Mouse (Mus musculus) hindlimb bud, embryonic 11.5 days (tissue): ENCODE measurements at regions not wholly inside any gene's neighbourhood (a gene's known extent, or its start where the extent isn't known, plus 50 kb on each side); places are given as distances from the start of the nearest gene placed in this dataset.

Experiments
- DNase-seq: peaks from one replicate; pipeline ENCODE4 v3.0.0-alpha.2; 2012; ENCODE audit warnings: low read depth, low spot score; ENCODE audit errors: extremely low spot score

DNA sequence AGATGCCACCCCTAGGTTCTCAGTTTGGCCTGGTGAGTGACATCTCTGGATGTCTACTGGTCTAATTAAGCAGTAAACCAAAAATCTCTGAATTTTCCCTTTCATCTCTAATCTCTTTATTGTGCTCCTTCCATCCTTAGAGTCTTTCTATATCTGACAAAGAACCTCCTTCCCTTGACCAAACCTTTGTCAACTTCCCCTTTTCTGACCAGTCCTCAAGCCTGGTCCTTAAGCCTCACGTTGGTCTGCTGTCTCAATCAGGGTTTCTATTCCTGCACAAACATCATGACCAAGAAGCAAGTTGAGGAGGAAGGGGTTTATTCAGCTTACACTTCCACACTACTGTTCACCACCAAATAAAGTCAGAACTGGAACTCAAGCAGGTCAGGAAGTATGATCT lies 116.4 kb upstream of the Tab2 start:
- no peak for DNase-seq

DNA sequence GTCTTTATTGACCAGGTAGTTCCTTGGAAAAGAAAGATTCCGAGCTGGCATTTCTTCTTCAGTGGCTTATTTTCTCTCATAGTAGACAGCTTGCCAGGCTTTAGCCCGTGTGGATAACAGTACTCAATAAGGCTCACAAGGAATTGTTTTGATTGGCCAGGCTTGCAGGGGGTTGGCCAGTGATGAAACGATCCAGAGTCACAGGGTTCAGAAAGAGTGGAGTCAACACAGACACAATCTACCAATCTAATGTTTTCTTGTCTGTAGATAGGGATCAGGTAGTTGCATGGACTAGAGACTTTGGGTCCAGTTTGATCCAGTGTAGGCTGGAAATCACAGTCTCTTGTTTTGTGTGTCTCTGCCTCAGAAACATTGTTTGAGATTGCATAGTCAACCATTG lies 115.8 kb upstream of the Tab2 start:
- no peak for DNase-seq

DNA sequence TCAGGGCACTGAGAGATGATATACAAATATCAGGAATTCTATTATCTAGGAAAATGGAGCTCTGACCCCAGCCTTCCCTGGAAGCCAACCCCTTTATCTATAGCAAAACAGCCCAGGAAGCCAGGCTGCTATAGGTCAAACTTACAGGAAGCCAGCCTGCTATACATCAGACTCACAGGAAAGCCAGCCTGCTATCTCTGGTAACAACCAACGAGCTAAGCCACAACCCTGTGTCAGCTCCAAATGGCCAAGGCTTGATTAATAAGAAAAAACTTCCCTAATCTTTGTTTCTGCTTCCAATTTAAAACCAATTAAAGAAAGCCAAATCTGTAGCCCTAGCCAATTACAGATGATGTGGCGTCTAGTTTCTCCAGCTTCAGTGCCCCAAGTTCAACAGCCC lies 114.4 kb upstream of the Tab2 start:
- DNase-seq: peak; percentile 16

DNA sequence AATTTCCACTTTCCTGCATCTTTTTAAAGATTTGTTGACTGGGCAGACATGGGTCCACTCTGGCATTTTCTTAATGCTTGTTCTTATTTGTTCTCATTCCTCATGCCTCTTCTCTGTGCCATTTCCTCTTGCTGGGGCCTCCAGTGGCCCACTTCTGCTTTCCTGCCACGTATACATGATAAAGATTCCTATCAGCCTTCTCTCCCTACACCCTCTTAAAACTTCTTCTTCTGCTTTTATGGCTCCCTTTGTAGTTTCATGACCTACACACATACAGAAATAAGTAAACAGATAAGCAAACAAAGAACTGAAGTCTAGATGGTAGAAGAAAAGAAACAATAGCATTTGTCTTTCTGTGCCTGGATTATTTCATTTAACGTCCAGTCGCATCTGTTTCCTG lies 110.9 kb upstream of the Tab2 start:
- DNase-seq: no peak

DNA sequence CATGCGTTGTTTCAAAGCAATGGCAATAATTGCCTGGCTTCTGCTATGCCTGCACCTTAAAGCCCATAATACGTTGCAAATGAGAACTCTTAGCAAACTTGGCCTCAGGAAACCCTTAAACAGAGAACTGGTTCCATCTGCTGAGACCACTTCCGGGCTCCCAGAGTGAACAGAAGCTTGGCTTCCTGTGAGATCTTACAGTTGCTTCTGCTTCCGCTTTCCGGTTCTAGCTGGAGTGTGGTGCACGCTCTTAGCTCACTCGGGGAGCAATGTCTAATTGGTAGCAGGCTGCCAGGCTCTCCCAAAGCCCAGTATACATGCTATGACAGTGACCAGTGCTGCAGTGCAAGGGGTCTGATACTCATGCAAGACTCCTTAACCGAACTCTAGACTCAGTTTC lies 109.7 kb upstream of the Tab2 start:
- DNase-seq: no peak

DNA sequence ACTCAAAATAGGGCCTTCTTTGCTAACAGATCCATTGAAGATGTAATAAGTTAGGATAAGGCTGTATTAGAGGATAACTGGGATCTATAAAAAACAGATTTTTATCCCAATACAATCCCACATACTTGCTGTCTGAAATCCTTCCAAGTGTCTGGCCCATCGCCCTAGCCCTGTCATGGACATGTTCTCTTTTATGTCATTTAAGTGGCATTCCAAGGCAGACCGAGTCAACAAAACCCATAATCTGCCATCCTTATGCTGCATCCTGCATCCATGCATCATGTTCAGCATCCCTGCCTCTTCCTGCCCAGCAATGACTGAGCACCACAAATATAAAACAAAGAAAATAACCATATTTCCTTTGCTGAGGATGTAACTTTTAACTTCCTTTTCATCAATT lies 108.3 kb upstream of the Tab2 start:
- DNase-seq: no peak

DNA sequence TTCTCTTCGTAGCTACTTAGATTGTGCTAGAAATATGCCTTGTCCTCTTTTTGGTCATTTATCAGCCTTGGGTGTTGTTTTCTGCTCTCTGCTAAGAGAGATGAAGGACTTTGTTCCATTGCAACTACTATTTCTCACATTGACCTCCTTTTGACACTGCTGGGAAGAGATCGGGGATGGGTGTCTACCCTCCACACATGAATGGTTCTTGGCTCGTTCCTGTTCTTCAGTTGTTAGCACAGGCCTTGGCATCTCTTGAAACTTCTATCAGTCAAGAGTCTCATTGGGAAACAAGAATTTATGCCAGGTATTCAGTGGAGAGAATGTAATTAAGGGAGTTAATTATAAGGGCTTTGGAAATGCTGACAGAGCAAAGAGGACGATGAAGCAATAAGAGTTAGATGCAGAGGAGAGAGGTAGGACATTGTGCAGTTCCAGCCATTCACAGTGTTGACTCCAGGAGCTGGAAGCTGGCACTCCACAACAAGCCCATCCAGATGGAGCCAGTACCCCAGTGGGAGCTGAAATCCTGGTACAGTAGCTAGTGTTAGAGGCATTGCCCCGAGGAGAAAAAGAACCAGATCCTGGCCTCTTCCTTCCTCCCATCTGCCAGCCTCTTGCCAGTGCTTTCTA lies 107.5 kb upstream of the Tab2 start:
- DNase-seq: no peak

DNA sequence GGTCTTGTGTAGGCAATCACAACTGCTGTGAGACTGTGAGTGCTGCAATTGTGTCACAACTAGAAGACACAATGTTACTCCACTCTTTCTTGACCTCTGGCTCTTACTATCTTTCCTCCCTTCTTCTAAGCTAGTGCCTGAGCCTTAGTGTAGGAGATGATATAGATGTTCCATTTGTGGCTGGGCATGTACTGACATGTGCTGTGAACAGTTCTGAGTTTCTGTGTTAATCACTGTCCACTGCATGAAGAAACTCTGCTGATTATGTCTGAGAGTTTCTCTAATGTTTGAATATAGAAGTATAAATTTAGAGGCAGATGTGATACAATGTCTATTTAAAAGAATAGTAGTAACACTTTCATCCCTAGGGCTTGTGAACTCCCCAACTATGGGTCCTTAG lies 105.0 kb upstream of the Tab2 start:
- no peak for DNase-seq

DNA sequence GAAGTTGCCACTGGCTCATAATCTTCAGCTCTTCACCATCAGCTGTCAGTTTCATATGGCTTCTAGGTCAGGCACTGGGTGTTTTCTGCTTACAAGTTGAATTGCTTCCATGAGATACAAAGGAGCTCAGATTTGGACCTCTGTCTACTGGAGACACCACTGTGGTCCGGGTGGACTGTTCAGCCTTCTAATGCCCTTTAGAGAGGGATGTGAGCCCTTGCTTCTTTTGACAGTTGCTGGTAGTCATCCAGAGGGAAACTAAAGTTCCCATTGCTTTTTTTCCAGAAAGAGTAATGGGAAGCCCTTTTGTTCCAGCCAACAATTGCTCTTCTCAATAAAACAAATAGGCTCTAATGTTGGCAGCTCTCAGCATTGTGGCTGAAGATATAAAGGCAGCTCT lies 103.7 kb upstream of the Tab2 start:
- no peak for DNase-seq

DNA sequence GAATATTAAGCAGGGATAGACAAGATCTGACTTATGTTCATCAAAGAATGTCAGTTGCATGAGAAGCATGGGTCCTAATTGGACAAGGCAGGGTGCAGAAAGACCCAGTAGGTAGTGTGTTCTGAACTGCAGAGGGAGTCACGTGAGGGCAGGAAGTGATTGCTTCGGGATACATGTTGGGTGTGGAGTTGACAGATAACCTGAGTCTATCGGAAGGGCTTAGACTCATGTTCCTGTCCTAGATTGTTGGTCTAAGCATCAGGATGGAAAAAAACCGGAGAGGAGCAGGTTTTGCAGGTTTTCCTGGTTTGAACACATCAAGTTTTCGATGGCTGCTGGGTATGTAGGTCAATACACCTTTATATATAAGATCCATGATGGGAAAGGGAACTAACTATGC lies 101.8 kb upstream of the Tab2 start:
- DNase-seq: no peak

DNA sequence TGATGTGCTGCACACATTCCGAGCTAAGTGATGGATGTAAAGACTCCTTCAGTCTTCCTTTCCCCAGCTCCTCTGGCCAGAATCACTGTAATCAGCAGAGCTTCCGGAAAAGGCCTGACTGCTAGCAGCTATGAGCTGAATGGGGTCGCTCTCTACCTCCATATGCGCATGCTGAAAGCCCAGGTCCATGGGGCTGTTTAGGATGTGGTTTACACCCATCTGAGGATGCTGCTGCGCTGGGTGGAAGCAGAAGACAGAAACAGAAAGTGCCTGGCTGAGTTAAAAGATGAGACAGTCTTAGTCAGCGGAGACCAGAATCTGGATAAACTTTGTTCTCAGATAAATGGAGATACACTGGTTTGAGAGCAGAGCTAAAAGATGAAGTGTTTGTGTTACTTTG lies 99.3 kb upstream of the Tab2 start:
- no peak for DNase-seq

DNA sequence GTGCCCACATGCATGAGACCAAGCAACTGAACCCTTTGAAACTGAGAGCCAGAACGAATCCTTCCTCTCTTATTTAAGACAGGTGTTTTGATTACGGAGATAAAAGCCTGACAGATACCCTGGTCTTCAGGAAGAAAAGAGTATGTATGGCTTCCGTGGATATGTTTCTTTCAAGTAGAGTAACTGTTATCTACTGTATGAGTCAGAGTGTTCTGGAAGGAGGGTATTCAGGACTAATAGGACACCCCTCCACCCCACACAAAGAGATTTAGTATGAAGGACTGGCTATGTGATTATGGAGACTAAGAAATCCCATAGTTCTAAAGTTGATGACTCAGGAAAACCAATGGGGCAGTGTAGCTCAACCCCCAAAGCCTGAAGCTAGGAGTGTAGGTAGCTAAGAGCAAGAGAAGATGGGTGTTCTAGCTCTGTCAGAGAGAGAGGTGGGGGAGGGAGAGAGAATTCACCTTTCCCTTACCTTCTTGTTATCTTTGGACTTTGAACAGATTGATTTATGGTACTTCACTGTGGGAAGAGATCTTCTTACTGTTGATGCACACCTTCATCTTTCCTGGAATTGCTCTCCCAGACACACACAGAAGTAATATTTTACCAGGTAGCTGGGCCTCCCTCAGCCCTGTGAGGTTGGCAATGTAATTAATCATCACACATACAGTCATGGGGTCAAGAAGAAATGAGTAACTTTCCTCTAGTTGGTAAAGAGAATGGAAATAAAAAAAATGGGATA lies 87.6 kb upstream of the Tab2 start:
- no peak for DNase-seq

DNA sequence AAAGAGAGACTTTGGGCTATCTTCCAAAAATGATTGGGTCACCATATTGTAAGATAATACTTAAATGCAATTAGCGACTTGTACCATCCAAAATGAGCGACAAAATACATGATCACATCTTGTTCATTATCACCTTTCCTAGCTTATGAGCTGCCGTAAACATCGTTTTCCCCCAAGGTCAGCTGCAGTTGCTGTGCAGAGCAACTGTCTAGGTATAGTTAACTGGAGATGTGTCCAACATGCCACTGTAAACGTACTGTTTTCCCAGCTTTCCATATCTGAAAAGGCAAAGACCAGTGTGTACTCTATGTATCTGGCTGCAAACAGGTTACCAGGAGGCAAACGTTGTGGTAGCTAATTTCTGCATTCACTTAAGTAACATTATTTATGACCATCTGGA lies 86.3 kb upstream of the Tab2 start:
- DNase-seq: no peak

DNA sequence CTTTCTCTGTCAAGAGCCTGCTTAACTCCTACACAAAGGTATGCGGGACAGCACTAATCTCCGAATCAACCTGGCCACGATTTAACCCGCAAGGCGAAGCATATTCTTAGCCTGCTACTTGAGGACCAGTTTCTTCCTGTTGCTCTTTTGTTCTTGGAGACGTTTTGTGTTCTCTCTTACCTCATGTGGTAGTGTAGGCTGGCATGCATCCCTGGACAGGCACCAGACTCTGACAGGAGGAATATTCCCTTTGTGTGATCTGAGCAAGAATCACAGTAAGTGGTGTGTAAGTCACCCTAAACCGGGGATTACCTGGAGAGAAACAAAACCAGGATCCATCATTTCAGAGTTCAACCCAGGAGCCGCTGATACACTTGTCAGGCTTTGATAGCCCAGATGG lies 85.8 kb upstream of the Tab2 start:
- no peak for DNase-seq

DNA sequence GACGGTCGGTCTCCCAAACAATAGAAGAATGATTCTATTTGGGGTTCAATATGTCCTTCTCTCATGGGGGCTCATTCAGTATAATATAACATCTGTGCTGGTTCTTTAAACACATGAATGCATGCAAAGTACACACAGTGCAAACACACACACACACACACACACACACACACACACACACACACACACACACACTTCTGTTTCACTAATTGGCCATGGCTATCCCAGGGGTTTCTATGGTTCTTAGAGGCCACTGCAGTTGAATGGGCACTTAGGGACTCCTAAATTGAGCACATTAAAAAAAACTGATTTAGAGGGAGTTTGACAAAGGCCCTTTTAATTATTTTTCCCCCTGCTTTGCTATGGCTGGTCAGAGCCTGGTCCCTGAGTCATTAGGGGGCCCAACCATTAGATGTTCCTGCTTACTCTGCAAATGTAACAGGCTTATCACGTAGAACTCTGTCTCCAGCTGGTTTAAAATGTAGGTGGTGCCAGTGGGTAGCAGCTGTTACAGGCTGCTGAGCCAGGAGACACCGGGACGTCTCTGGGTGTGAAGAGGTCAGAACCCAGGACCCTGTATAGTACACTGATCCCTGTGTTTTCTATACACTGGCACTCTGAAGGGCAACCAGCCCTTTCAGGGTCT lies 82.1 kb upstream of the Tab2 start:
- no peak for DNase-seq

DNA sequence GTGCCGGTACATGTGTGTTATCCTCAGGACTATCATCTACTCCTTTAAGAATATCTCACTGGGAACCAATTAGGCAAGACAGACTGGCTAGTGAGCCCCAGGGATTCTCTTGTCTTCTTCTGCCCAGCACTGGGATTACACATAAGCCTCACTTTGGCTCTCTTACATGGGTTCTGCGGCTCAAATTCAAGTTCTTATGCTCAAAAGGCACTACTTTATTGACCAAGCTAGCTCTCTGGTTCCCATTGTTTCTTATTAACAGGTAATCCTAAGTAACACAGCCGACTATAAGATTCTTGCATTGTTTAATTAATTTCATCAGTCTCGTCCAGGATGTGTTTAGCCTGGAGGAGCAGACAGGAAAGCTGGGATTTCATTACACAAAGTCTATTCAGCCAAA lies 80.3 kb upstream of the Tab2 start:
- DNase-seq: no peak

DNA sequence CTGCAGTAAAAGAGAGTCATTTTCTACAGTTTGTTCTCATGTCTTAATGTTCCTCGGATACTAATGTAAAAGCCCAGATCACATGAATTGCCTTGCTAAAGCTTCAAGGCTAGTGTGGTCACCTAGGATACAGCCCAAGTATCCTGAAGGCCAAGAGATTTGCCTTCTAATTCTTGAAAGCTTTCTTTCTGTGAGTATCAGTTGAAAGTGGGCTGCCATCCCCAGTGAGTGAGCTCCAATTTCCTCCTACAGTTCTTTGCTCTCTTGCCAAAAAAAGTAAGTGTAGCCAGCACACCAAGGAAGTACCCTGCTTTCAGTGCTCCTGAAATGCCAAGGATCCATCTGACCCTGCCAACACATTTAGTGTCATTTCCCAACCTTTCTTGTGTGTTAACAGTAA lies 79.3 kb upstream of the Tab2 start:
- no peak for DNase-seq

DNA sequence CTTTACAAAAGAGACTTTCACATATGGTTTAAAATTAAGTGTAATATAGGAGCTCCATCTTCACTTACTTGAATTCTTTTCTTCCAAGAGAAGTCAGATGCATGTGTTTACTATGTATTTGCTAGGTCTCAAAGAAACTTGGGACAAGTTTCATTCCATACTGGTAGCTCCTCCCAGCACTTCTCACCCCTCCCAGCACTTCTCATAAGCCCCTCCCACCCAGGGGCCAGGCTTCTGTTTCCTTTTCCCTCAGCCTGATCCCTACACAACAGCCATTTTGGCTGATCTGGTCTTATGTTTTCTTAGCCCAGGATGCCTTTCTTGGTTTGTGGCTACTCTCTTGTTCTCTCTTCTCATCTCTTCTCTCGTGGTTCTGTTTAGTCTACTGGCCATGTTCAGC lies 76.2 kb upstream of the Tab2 start:
- DNase-seq: no peak

DNA sequence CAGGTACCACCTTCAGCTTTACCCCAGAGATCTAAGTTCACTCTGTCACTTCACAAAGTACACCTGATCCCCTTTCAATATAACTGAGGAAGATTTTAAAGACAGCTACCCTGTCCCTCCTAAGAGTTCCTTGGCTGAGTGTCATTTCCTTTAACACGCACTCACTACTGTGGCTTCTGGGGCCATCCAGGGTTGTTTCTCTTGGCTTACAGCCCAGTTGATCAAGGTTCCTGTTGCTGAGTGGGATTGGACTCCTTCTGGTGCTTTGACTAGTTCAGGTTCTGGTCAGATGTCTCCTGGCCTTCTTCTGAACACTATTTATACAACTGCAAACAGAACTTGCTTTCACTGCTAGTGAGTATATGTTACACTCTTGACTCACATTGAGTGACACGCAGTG lies 72.8 kb upstream of the Tab2 start:
- no peak for DNase-seq

DNA sequence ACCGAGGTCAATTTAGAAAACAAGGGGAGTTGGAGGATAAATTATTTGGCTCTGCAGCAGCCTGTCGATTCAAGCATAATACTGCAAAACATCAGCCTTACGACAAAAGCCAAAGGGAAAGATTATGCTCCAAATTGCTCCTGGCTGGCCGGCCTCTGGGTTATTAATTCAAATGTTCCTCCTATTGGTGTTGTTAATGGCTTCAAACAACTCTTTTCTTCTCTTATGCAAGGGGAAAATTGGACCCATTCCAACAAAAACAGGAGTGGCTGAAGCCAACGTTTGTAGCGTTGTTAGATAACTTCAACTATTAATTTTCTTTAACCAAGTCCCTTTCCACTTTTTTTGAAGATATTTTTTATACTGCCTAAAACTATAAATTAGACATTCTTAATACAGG lies 71.0 kb upstream of the Tab2 start:
- no peak for DNase-seq

DNA sequence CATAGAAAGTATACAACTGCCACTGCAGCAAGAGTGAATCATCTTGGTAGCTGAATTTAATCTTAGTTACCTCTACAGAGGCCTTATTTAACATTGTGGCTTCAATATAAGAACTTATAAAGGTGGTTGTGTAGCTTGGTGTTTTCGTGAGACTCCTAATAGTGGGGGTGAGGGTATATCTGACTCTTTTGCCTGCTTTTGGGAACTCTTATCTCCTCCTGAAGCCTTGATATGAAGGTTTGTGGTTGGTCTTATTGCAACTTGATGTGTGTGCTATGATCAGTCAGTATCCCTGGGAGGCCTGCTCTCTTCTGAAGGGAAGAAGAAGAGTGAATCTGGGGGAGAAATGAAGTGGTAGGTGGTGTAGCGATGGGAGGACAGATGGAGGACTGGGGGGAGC lies 67.7 kb upstream of the Tab2 start:
- no peak for DNase-seq

DNA sequence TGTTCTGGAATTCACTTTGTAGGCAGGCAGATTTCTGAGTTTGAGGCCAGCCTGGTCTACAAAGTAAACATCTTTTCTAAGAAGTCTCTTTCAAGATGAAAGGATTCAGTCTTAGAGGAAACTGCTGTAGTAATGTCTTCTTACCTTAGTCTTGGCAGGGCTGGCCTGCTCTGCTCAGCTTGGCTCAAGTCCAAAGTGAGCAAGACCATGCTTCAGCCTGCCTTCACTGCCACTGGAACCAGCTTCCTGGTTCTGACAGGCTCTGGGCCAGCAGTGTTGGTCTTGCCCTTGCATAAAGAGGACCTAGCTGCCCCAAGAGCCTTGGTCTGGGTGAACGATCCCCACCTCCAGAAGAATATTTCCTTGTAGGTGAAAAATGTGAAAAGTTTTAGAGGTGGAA lies 65.9 kb upstream of the Tab2 start:
- DNase-seq: no peak
